Mouse (Mus musculus) kidney, adult 10 weeks (tissue): ENCODE measurements around the gene Upk1a. TPM values are rescaled to one million over a fixed set of nuclear protein-coding genes. Genes with fewer than 3 reads are reported as not detected.

Source experiments
- polyA plus RNA-seq: library from polyadenylated mRNA; stranded (reverse); fragments of 350-450 nt; fragmentation: Illumina TruSeq; extraction: RNeasy Lipid Tissue Mini Kit (QIAGEN cat#74804); gene quantifications from one replicate; pipeline ENCODE4 v1.2.3, GENCODE M21; 2014; ENCODE audit warnings: low read depth, low replicate concordance

Gene Upk1a
- polyA plus RNA-seq: not detected

GRCm38 (mm10) chr7:30612654-30613402 is at the start of gene Upk1a:
Gene Upk1a, minus strand, starts transcription at chr7:30612847.

GRCm38 (mm10) chr7:30649591-30650540 is 37.2 kb upstream of the Upk1a start, which contains the start of gene Rbm42:
Gene Rbm42, minus strand, starts transcription at chr7:30650317.

GRCm38 (mm10) chr7:30635752-30636151 is 23.1 kb upstream of the Upk1a start, which contains the start of gene Etv2:
Gene Etv2, minus strand, starts transcription at chr7:30635852.

GRCm38 (mm10) chr7:30625530-30626384 is 13.1 kb upstream of the Upk1a start, which contains the start of gene Cox6b1:
Gene Cox6b1, minus strand, starts transcription at chr7:30626151.

GRCm38 (mm10) chr7:30598786-30599185 is 13.9 kb downstream of the Upk1a start, which contains the start of gene Zbtb32:
Gene Zbtb32, minus strand, starts transcription at chr7:30598909.

GRCm38 (mm10) chr7:30588676-30589434 is 23.8 kb downstream of the Upk1a start, which contains the start of gene Kmt2b:
Gene Kmt2b, minus strand, starts transcription at chr7:30588726.

GRCm38 (mm10) chr7:30564970-30565571 is 47.6 kb downstream of the Upk1a start, which contains the start of gene Igflr1:
Gene Igflr1, plus strand, starts transcription at chr7:30565427.

GRCm38 (mm10) chr7:30563117-30563905 is 49.3 kb downstream of the Upk1a start, which contains the start of the genes U2af1l4, Gm49396 and Psenen:
Gene U2af1l4, plus strand, starts transcription at chr7:30563301.
Gene Gm49396, plus strand, starts transcription at chr7:30563344.
Gene Psenen, minus strand, starts transcription at chr7:30563627.

GRCm38 (mm10) chr7:30559443-30559954 is 53.1 kb downstream of the Upk1a start, which contains the start of gene Lin37:
Gene Lin37, minus strand, starts transcription at chr7:30559838.

Other genes with a start within 250 kb of the Upk1a start
- gene Tyrobp, start 199.1 kb downstream of the Upk1a start, polyA plus RNA-seq: 0.97 TPM
- gene Hcst, start 193.0 kb downstream of the Upk1a start, polyA plus RNA-seq: not detected
- not detected for gene Nfkbid, start 191.1 kb downstream of the Upk1a start, polyA plus RNA-seq
- 1.6 TPM for gene Aplp1, start 167.3 kb downstream of the Upk1a start, polyA plus RNA-seq
- gene Kirrel2, start 155.2 kb downstream of the Upk1a start, polyA plus RNA-seq: not detected
- gene Nphs1, start 154.5 kb downstream of the Upk1a start, polyA plus RNA-seq: 3.5 TPM
- 2.5 TPM for gene Prodh2, start 119.2 kb downstream of the Upk1a start, polyA plus RNA-seq
- 0.12 TPM for gene Arhgap33, start 77.8 kb downstream of the Upk1a start, polyA plus RNA-seq
- 6.5 TPM for gene Hspb6, start 60.7 kb downstream of the Upk1a start, polyA plus RNA-seq
- 0.81 TPM for gene Proser3, start 60.5 kb downstream of the Upk1a start, polyA plus RNA-seq
- gene Lin37, start 53.0 kb downstream of the Upk1a start, polyA plus RNA-seq: not detected
- gene U2af1l4, start 49.5 kb downstream of the Upk1a start, polyA plus RNA-seq: 15.9 TPM
- gene Gm49396, start 49.5 kb downstream of the Upk1a start, polyA plus RNA-seq: 2.1 TPM
- 24.8 TPM for gene Psenen, start 49.2 kb downstream of the Upk1a start, polyA plus RNA-seq
- not detected for gene Igflr1, start 47.4 kb downstream of the Upk1a start, polyA plus RNA-seq
- 2.1 TPM for gene Kmt2b, start 24.1 kb downstream of the Upk1a start, polyA plus RNA-seq
- gene Zbtb32, start 13.9 kb downstream of the Upk1a start, polyA plus RNA-seq: not detected
- 1,773 TPM for gene Cox6b1, start 13.3 kb upstream of the Upk1a start, polyA plus RNA-seq
- gene Etv2, start 23.0 kb upstream of the Upk1a start, polyA plus RNA-seq: not detected
- 0.40 TPM for gene Rbm42, start 37.5 kb upstream of the Upk1a start, polyA plus RNA-seq
- gene Haus5, start 52.1 kb upstream of the Upk1a start, polyA plus RNA-seq: 1.5 TPM
- not detected for gene Pmis2, start 58.8 kb upstream of the Upk1a start, polyA plus RNA-seq
- not detected for gene 2200002J24Rik, start 86.1 kb upstream of the Upk1a start, polyA plus RNA-seq
- 6.0 TPM for gene Atp4a, start 99.4 kb upstream of the Upk1a start, polyA plus RNA-seq
- gene Tmem147, start 116.7 kb upstream of the Upk1a start, polyA plus RNA-seq: 25.1 TPM
- not detected for gene Gapdhs, start 130.8 kb upstream of the Upk1a start, polyA plus RNA-seq
- gene Sbsn, start 138.6 kb upstream of the Upk1a start, polyA plus RNA-seq: 0.24 TPM
- not detected for gene Dmkn, start 150.9 kb upstream of the Upk1a start, polyA plus RNA-seq
- gene Krtdap, start 175.0 kb upstream of the Upk1a start, polyA plus RNA-seq: not detected
- not detected for gene Ffar2, start 210.9 kb upstream of the Upk1a start, polyA plus RNA-seq
- not detected for gene Ffar3, start 243.3 kb upstream of the Upk1a start, polyA plus RNA-seq
- not detected for gene Ffar1, start 248.7 kb upstream of the Upk1a start, polyA plus RNA-seq